Mouse (Mus musculus): Measurements from ENCODE around the gene Plxna4.

Gene Plxna4

DNA sequence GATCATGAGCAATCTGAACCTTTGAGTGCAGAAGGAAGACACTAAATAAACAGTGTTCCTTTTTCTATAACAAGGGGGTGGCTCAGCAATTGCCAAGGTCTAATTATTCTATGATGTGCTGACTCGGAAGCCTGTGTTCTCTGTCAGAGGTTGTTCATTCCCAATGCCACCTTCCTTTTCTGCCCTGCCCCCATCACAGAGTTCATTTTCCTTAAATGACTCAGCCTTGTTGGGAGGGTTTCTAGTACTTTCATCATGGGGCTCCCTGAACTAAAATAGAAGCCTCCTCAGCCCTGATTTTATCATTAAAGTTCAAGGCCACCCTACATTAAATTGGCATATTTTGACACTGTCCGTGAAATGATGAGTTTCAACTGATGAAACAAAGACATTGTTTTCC is 242.0 kb downstream of the Plxna4 start:
- DNase-seq (ENCODE audit: low read depth) = no peak

DNA sequence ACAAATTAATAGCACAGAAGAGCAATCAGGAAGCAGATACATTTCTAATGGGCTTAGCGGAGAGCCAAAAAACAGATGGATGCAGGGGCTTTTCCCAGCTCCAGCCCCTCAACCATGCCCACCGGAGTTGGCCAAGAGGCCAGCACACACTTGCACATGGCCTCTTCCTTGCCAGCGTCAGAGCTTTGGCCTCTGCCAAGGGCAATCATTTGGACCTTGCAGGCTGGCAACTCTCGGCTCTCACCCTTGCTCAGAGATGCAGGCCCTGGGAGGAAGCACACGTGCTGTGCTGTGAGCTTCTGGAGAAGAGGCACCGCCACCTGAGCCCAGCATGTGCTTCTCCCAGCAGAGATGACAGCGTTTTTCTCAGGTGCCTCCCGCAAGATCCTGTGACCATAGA is 245.3 kb downstream of the Plxna4 start:
- no peak for DNase-seq (ENCODE audit: low read depth)

GRCm38 (mm10) chr6:32342272-32342671 is 245.7 kb downstream of the Plxna4 start:
- DNase-seq (ENCODE audit: low read depth) = no peak

DNA sequence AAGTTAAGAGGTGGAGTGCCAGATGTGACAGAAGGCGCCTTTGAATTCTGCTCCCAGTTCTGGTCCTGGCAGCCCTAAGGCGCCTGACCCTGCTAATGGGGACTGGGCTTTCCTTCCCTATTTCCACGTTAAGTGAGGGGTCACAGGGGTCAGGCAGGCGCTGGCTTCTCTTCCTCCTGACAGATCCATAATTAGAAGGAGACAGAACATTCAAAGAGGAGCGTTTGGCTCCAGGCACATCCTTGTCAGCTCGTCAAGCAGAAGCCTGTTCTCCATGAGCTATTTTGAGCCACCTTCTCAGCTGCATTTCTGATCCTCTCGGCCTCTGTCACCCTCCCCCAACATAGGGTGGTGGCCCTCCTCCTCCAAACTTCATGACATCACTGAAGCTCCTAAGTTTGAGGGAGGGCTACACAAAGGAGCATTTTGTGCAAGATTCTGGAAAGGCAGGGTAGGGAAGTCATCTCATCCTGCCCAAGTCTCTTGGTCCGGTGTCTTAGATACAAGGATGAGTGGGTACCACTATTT is 249.5 kb downstream of the Plxna4 start:
- no peak for DNase-seq (ENCODE audit: low read depth)

DNA sequence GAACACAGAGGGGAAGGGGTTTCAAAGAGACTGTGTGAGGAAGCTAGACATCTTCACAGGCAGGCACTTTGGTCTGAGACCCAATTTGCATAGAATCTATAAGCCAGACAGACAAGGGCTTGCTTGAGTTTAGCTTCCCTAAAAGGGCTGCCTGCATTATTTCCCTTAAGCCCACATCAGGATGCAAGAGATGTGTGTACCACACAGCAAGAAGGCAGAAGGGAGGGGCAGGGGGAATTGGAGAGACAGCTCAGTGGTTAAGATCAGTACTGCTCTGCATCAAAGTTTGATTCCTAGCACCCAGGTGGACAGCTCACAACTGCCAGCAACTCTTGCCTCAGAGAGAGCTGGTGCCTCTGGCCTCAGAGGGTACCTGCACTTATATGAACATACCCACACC is 256.7 kb downstream of the Plxna4 start:
- no peak for DNase-seq (ENCODE audit: low read depth)

GRCm38 (mm10) chr6:32330034-32330795 is 257.8 kb downstream of the Plxna4 start:
- DNase-seq (ENCODE audit: low read depth) = no peak

DNA sequence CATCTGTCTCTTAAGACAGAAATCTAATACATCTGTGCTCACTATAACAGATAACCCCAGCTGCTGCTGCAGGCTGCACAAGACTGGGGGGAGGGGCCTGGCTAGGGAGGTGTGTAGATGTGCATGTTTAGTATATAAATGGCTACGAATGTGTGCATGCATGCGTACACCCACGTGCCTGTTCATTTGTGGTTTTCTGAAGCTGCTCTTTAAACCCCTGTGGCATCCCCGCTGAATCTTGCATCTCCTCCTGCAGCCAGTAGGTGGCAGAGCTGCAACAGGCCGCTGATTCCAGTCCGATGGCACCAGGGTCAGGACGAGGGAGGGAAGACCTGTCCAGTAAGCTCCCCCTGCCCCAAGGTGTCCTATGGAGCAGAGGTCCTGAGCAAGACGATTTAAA is 260.0 kb downstream of the Plxna4 start:
- DNase-seq (ENCODE audit: low read depth) = peak; percentile 52

- DNase-seq (ENCODE audit: low read depth) = no peak
Measured at GRCm38 (mm10) chr6:32327173-32327572, 260.8 kb downstream of the Plxna4 start.

- no peak for DNase-seq (ENCODE audit: low read depth)
Measured at GRCm38 (mm10) chr6:32326406-32326805, 261.6 kb downstream of the Plxna4 start.

DNA sequence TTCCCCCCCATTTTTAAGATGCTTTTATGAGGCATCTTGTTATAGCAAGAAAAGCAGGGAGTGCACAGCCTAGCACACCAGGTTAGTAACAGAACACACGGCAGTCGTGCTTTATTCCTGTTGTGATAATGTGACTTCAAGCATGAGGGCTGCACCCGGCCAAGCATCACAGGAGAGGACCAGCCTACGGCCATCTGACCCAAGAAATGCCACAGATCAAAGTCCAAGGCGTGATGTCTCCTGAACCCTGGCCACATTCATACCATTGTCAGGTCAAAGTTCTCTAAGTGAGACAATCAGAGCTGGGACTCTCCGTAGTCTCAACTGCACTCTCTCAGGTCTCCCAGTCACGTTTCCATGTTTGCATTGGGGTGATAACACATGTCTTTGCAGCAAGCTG is 262.1 kb downstream of the Plxna4 start:
- no peak for DNase-seq (ENCODE audit: low read depth)

DNA sequence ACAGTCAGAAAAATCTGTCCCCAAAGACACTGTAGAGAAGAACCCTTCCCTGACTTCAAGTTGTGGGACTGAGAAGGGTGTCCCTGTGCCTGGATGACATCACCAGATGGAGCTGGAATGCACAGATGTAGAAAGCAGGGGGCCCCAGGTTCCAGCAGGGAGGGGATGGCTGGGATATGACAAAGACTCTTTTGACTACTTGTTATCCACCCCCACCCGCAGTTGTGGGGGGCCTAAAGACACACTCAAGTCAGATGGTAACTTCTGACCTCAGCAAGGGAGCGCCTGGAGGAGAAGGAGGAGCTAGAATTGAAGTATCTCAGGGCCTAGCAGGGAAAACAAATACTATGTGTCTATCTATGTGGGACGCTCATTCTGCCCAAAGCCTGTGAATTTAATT is 266.8 kb downstream of the Plxna4 start:
- no peak for DNase-seq (ENCODE audit: low read depth)

GRCm38 (mm10) chr6:32320254-32320653 is 267.7 kb downstream of the Plxna4 start:
- DNase-seq (ENCODE audit: low read depth) = no peak

DNA sequence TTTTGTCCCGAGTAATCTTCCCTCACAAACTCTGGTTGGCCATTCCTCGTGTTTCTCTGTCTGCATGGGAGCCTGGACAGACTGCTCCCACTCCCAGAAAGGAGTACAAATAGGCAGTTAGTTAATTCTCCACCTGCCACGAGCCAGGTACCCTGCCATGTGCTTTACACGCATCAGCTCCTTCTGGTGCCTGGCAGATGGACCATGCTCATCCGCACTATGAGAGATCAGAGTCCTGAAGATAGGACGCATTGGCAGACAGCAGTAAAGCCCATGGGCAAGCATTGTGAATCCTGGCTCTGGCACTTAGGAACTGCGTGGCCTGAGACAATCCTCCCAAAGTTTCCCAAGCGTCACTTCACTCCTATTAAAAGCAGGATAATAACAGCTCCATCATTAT is 270.5 kb downstream of the Plxna4 start:
- no peak for DNase-seq (ENCODE audit: low read depth)

- no peak for DNase-seq (ENCODE audit: low read depth)
Measured at GRCm38 (mm10) chr6:32315011-32315450, 273.0 kb downstream of the Plxna4 start.

DNA sequence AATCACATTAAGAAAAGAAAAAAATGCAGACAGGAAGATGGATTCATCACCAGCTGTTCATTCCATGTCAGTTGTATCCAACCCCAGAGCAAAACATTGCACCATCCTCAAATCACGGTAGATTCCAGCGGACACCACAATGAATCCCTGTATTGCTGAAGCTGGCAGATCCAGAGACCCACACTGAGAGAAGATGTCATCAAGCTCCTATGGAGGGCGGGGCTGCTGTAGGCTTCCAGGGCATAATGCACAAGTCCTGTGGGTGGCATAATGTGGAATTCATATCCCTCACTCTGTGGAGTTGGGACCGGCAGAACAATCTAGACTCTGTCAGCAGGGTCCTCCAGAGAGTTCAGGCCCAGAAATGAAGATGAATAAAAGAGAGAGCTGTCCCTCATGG is 278.8 kb downstream of the Plxna4 start:
- DNase-seq (ENCODE audit: low read depth) = no peak

- DNase-seq (ENCODE audit: low read depth) = no peak
Measured at GRCm38 (mm10) chr6:32300611-32301010, 287.4 kb downstream of the Plxna4 start.

DNA sequence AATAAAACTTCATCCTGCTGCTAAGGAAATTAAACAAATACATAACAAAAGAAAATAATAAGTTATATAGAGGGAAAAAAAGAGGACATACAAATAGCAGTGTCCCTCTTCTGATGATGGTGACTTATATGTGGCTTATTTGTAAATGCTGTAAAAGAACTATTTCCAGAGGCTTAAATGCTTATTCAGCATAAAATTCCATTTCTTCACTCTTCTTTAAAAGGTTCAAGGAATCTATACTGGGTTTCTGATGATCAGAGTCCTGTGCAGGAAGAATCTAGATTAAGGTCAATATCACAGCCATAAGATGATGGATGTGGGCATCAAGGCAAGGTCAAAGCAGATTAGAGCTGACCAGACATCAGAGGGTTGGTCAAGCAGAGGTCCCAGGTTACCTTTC is 306.5 kb downstream of the Plxna4 start:
- DNase-seq (ENCODE audit: low read depth) = no peak

GRCm38 (mm10) chr6:32280728-32281127 is 307.3 kb downstream of the Plxna4 start:
- no peak for DNase-seq (ENCODE audit: low read depth)

DNA sequence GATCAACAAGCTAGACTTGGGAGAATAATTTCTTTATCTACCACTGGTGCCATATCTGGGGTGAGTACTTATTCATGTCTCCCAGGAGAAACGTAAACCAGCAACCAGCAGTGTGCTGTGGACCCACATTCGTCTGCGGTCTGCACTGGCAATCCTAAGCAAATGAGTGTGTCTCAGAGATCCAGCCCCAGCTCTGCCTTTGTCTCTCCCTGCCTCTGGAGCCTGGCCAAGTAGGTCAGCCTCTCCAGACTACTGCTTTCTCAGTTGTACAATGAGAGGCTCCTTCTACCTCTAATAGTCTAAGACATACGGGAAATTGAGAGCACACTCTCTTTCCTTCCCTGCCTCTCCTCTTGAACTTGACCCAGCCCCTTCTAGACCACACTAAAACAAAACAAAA is 316.5 kb downstream of the Plxna4 start:
- DNase-seq (ENCODE audit: low read depth) = no peak

- no peak for DNase-seq (ENCODE audit: low read depth)
Measured at GRCm38 (mm10) chr6:32266085-32266484, 321.9 kb downstream of the Plxna4 start.

GRCm38 (mm10) chr6:32261339-32261738 is 326.7 kb downstream of the Plxna4 start:
- no peak for DNase-seq (ENCODE audit: low read depth)

DNA sequence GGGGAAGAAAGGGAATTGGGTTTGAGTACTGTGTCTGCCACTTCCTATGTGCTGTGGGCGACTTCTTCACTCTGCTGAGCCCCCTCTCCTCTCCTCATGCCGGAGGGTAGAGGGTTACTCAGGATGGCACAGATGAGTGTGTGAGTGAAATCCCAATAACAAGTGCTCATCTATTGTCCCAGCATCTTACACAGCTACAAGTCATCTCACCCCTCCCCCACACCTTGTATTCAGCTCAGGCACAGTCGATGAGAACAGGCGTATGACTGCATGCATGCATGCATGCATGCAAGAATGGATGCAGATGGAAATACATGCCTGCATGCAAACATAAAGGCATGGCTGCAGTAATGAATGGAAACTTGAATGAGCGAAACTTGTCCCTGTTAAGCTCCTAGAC is 327.7 kb downstream of the Plxna4 start:
- DNase-seq (ENCODE audit: low read depth) = no peak

DNA sequence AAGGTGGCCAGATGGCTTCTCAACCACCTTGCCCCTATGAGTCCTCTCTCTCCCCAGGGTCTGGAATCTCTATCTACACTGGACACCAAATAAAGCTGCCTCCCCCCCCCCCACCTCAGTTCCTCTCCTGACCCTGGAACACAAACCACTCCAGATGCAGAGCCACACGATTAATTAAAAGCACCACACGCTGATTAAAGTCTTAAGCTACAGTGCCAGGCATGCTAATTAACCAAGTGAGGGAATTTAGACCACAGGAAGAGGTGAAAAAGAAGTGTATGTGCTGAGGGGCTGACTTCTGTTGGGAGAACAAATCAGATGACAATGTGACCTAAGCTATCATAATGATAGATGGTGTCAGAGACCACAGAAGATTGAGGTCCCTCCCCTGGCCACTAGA is 332.8 kb downstream of the Plxna4 start:
- no peak for DNase-seq (ENCODE audit: low read depth)

GRCm38 (mm10) chr6:32252168-32252567 is 335.8 kb downstream of the Plxna4 start:
- DNase-seq (ENCODE audit: low read depth) = no peak

Data from induced T-regulatory cell, adult 2 months (primary cell).